Mouse (Mus musculus) MEL (cell line): ENCODE measurements at regions not wholly inside any gene's neighbourhood (a gene's known extent, or its start where the extent isn't known, plus 50 kb on each side); places are given as distances from the start of the nearest gene placed in this dataset.

ENCODE experiments used
- DNase-seq: peaks from one replicate; pipeline ENCODE4 v3.0.0; 2011; ENCODE audit warnings: low read depth, low spot score
- H3K27ac ChIP-seq: 2 replicates; pipeline ENCODE4 v1.5.1; 2012; ENCODE audit warnings: low read depth, mild to moderate bottlenecking, control low read depth, low read length, moderate library complexity; ENCODE audit not compliant: control insufficient read depth
- H3K27me3 ChIP-seq, 2 experiments: fragments of 150-350 bp in 1 of 2; sonication (generic) in 1 of 2; 2 replicates each; pipeline ENCODE4 v1.6.1; 2012; ENCODE audit warnings: low read length in 2 of 2, mild to moderate bottlenecking in 2 of 2, improper control_type of control experiment in 1 of 2, moderate library complexity in 1 of 2; ENCODE audit not compliant: insufficient read depth in 2 of 2, control insufficient read depth in 1 of 2
- H3K36me3 ChIP-seq, 2 experiments: 2 replicates each; pipeline ENCODE4 v1.6.1; 2012 to 2014; ENCODE audit warnings: low read length in 2 of 2, improper control_type of control experiment in 1 of 2, inconsistent platforms in 1 of 2, mild to moderate bottlenecking in 1 of 2; ENCODE audit not compliant: insufficient read depth in 2 of 2, control insufficient read depth in 1 of 2
- H3K4me1 ChIP-seq, 2 experiments: fragments of 150-350 bp in 1 of 2; sonication (generic) in 1 of 2; 2 replicates each; pipeline ENCODE4 v1.6.1; 2012; ENCODE audit warnings: low read length in 2 of 2, improper control_type of control experiment in 1 of 2, mild to moderate bottlenecking in 1 of 2; ENCODE audit not compliant: insufficient read depth in 2 of 2, control insufficient read depth in 1 of 2
- H3K4me3 ChIP-seq, 2 experiments: fragments of 150-350 bp in 1 of 2; sonication (generic) in 1 of 2; 2 replicates each; pipeline ENCODE4 v1.5.1; 2012; ENCODE audit warnings: low read depth in 2 of 2, low read length in 2 of 2, mild to moderate bottlenecking in 2 of 2, moderate library complexity in 2 of 2, control low read depth in 1 of 2, improper control_type of control experiment in 1 of 2; ENCODE audit not compliant: control insufficient read depth in 1 of 2, insufficient read depth in 1 of 2
- H3K79me2 ChIP-seq: 2 replicates; pipeline ENCODE4 v1.6.1; 2012; ENCODE audit warnings: mild to moderate bottlenecking, low read length, moderate library complexity; ENCODE audit not compliant: control insufficient read depth, poor library complexity, insufficient read depth
- H3K9ac ChIP-seq: 2 replicates; pipeline ENCODE4 v1.6.1; 2012; ENCODE audit warnings: low read depth, mild to moderate bottlenecking, control low read depth, low read length, moderate library complexity; ENCODE audit not compliant: control insufficient read depth, poor library complexity, severe bottlenecking
- H3K9me3 ChIP-seq: fragments of 150-350 bp; sonication (generic); replicated peaks from 2 replicates; pipeline ENCODE4 v1.6.1; 2012; ENCODE audit warnings: mild to moderate bottlenecking, low read length, improper control_type of control experiment, moderate library complexity; ENCODE audit not compliant: insufficient read depth
- CHD1 ChIP-seq: IDR thresholded peaks from 2 replicates; pipeline ENCODE4 v1.6.1; 2012; ENCODE audit warnings: low read depth, mild to moderate bottlenecking, inconsistent platforms, low read length, improper control_type of control experiment
- CHD2 ChIP-seq: IDR thresholded peaks from 2 replicates; pipeline ENCODE4 v1.6.1; 2011; ENCODE audit warnings: low read length, improper control_type of control experiment
- ELF1 ChIP-seq: IDR thresholded peaks from 2 replicates; pipeline ENCODE4 v1.6.1; 2014; ENCODE audit warnings: low read depth, mild to moderate bottlenecking, inconsistent platforms, low read length, improper control_type of control experiment, moderate library complexity
- EP300 ChIP-seq, 2 experiments: IDR thresholded peaks; 2 replicates each; pipeline ENCODE4 v1.6.1; 2011; ENCODE audit warnings: improper control_type of control experiment in 2 of 2, low read length in 2 of 2, low read depth in 1 of 2, mild to moderate bottlenecking in 1 of 2
- GABPA ChIP-seq: IDR thresholded peaks from 2 replicates; pipeline ENCODE4 v1.6.1; 2012; ENCODE audit warnings: low read depth, mild to moderate bottlenecking, inconsistent platforms, low read length, improper control_type of control experiment, moderate library complexity
- GATA1 ChIP-seq: IDR thresholded peaks from 2 replicates; pipeline ENCODE4 v1.6.1; 2011; ENCODE audit warnings: low read depth, low read length, improper control_type of control experiment
- JUND ChIP-seq: IDR thresholded peaks from 2 replicates; pipeline ENCODE4 v1.6.1; 2011; ENCODE audit warnings: low read depth, mild to moderate bottlenecking, improper control_type of control experiment, low read length
- MAFK ChIP-seq: IDR thresholded peaks from 2 replicates; pipeline ENCODE4 v1.6.1; 2011; ENCODE audit warnings: low read depth, mild to moderate bottlenecking, low read length, improper control_type of control experiment, borderline replicate concordance
- MAX ChIP-seq: IDR thresholded peaks from 2 replicates; pipeline ENCODE4 v1.6.1; 2011; ENCODE audit warnings: low read length, improper control_type of control experiment
- MYB ChIP-seq: IDR thresholded peaks from 2 replicates; pipeline ENCODE4 v1.6.1; 2011; ENCODE audit warnings: mild to moderate bottlenecking, low read depth, low read length, improper control_type of control experiment
- NELFE ChIP-seq: IDR thresholded peaks from 2 replicates; pipeline ENCODE4 v1.6.1; 2011; ENCODE audit warnings: low read depth, low read length, improper control_type of control experiment
- NRF1 ChIP-seq: IDR thresholded peaks from 2 replicates; pipeline ENCODE4 v1.6.1; 2014; ENCODE audit warnings: low read depth, mild to moderate bottlenecking, inconsistent platforms, low read length, improper control_type of control experiment, moderate library complexity; ENCODE audit not compliant: poor library complexity, insufficient read depth, severe bottlenecking
- POLR2A ChIP-seq, 2 experiments: IDR thresholded peaks; 2 replicates each; pipeline ENCODE4 v1.6.1; 2011 to 2012; ENCODE audit warnings: low read length in 2 of 2, mild to moderate bottlenecking in 2 of 2, control low read depth in 1 of 2, improper control_type of control experiment in 1 of 2, low read depth in 1 of 2, moderate library complexity in 1 of 2; ENCODE audit not compliant: control insufficient read depth in 1 of 2, insufficient read depth in 1 of 2, poor library complexity in 1 of 2
- POLR2AphosphoS5 ChIP-seq: IDR thresholded peaks from 2 replicates; pipeline ENCODE4 v1.6.1; 2012; ENCODE audit warnings: low read depth, borderline replicate concordance, mild to moderate bottlenecking, inconsistent platforms, low read length, moderate library complexity, mixed read lengths
- RAD21 ChIP-seq: IDR thresholded peaks from 2 replicates; pipeline ENCODE4 v1.6.1; 2011; ENCODE audit warnings: mild to moderate bottlenecking, low read depth, low read length, improper control_type of control experiment
- SMC3 ChIP-seq: IDR thresholded peaks from 2 replicates; pipeline ENCODE4 v1.6.1; 2011; ENCODE audit warnings: low read depth, low read length, improper control_type of control experiment
- TAL1 ChIP-seq: IDR thresholded peaks from 2 replicates; pipeline ENCODE4 v1.6.1; 2012; ENCODE audit warnings: mild to moderate bottlenecking, inconsistent platforms, low read length, moderate library complexity, mixed read lengths
- TCF12 ChIP-seq: IDR thresholded peaks from 2 replicates; pipeline ENCODE4 v1.6.1; 2014; ENCODE audit warnings: low read depth, mild to moderate bottlenecking, inconsistent platforms, low read length, improper control_type of control experiment, moderate library complexity
- USF2 ChIP-seq, 2 experiments: IDR thresholded peaks; 2 replicates each; pipeline ENCODE4 v1.6.1; 2011 to 2012; ENCODE audit warnings: improper control_type of control experiment in 2 of 2, low read length in 2 of 2, borderline replicate concordance in 1 of 2, inconsistent platforms in 1 of 2, low read depth in 1 of 2, mild to moderate bottlenecking in 1 of 2; ENCODE audit not compliant: insufficient read depth in 1 of 2
- ZKSCAN1 ChIP-seq: IDR thresholded peaks from 2 replicates; pipeline ENCODE4 v1.6.1; 2012; ENCODE audit warnings: low read depth, mild to moderate bottlenecking, inconsistent platforms, low read length, improper control_type of control experiment, moderate library complexity

GRCm38 (mm10) chr14:100374494-100375217 is 90.2 kb upstream of the Klf12 start:
- TF ChIP-seq USF2 (IDR thresholded peaks at IDR 0.05; ENCODE audit: borderline replicate concordance in 1 of 2, insufficient read depth in 1 of 2, low read depth in 1 of 2, low read length in 2 of 2) (no peak), CHD2 (no peak)
- Histone ChIP-seq H3K4me3 (no peak overlapping the region), H3K9ac (no peak overlapping the region), H3K36me3 (no peaks in the 10 kb centered on the region), H3K27ac (no peak overlapping the region), H3K9me3 (no peaks in the 10 kb centered on the region), H3K27me3 (no peaks in the 10 kb centered on the region), H3K79me2 (no peaks in the 10 kb centered on the region), H3K4me1 (no peaks in the 10 kb centered on the region)
- no peak for DNase-seq

- Histone ChIP-seq H3K4me1 (no peaks in the 10 kb centered on the region), H3K79me2 (no peaks in the 10 kb centered on the region), H3K9ac (no peak overlapping the region), H3K9me3 (no peaks in the 10 kb centered on the region), H3K36me3 (no peaks in the 10 kb centered on the region), H3K27me3 (no peaks in the 10 kb centered on the region), H3K4me3 (no peak overlapping the region), H3K27ac (no peak overlapping the region)
- no peak for DNase-seq
- TF ChIP-seq TCF12: peak; percentile 22; the same call in 1 of the 2 replicates
- TF ChIP-seq GATA1: no peak
These were observed 81.9 kb upstream of the Klf12 start for GRCm38 (mm10) chr14:100366234-100366864.

GRCm38 (mm10) chr14:100362786-100363185 is 78.3 kb upstream of the Klf12 start:
- Histone ChIP-seq H3K79me2 (no peaks in the 10 kb centered on the region), H3K27ac (no peak overlapping the region), H3K4me3 (no peak overlapping the region), H3K9ac (no peak overlapping the region), H3K36me3 (no peaks in the 10 kb centered on the region), H3K27me3 (no peaks in the 10 kb centered on the region), H3K9me3 (no peaks in the 10 kb centered on the region), H3K4me1 (no peaks in the 10 kb centered on the region)
- TF ChIP-seq RAD21 (no peak), TAL1 (no peak), POLR2A (IDR thresholded peaks at IDR 0.05; ENCODE audit: control insufficient read depth in 1 of 2, insufficient read depth in 1 of 2, low read depth in 1 of 2, low read length in 2 of 2, poor library complexity in 1 of 2) (no peak), MAX (no peak), POLR2AphosphoS5 (no peak), MAFK (no peak), JUND (no peak), GABPA (no peak), ELF1 (no peak), TCF12 (no peak), CHD1 (no peak), MYB (no peak), NELFE (no peak), ZKSCAN1 (no peak), EP300 (IDR thresholded peaks at IDR 0.05; ENCODE audit: low read depth in 1 of 2, low read length in 2 of 2) (no peak), NRF1 (no peak), CHD2 (no peak), SMC3 (no peak)
- DNase-seq: no peak
